In genomic region chr6:59249675-59250074, GRCm38 (mm10) we compare ENCODE assay signal across 8 mouse cellular contexts. TPM values are rescaled to one million over a fixed set of nuclear protein-coding genes. Genes with fewer than 3 reads are reported as not detected.
DNase-seq lines count a peak whose midpoint lies in the region; ATAC-seq lines count a peak whose summit lies in the region.

No protein-coding gene starts in this region.

- peak; percentile 52 for DNase-seq in hindbrain, embryonic 11.5 days (ENCODE audit: low spot score)
- DNase-seq in CD4-positive helper T cell, adult 2 months (ENCODE audit: low read depth, low spot score) = peak; percentile 73
- peak; percentile 59 for DNase-seq in ZHBTc4 (ENCODE audit: low read depth, low spot score)
- peak; percentile 17 for DNase-seq in embryo, embryonic 9.5 days (ENCODE audit: extremely low spot score)
- peak; percentile 22 for DNase-seq in layer of hippocampus, adult 9-11 months
- DNase-seq in spleen, adult 12 weeks (ENCODE audit: low spot score) = no peak

- no peaks in the 10 kb centered on the region for H3K27me3 ChIP-seq in hindbrain, embryonic 11.5 days (ENCODE audit: control insufficient read depth, insufficient read depth, low read length)
- no peaks in the 10 kb centered on the region for H3K27me3 ChIP-seq in hindbrain, embryonic 13.5 days

- no peaks in the 10 kb centered on the region for H3K4me1 ChIP-seq in hindbrain, embryonic 11.5 days (replicated peaks; ENCODE audit: control insufficient read depth, insufficient read depth, low read length)
- H3K4me1 ChIP-seq in hindbrain, embryonic 13.5 days (replicated peaks) = no peaks in the 10 kb centered on the region

- H3K9me3 ChIP-seq in hindbrain, embryonic 11.5 days (ENCODE audit: control insufficient read depth, low read length) = no peaks in the 10 kb centered on the region
- no peaks in the 10 kb centered on the region for H3K9me3 ChIP-seq in hindbrain, embryonic 13.5 days

- H3K27ac ChIP-seq in hindbrain, embryonic 11.5 days (ENCODE audit: low read depth, low read length) = no peak overlapping the region
- H3K27ac ChIP-seq in hindbrain, embryonic 13.5 days = no peak overlapping the region

- no peaks in the 10 kb centered on the region for H3K36me3 ChIP-seq in hindbrain, embryonic 11.5 days (ENCODE audit: control insufficient read depth, insufficient read depth, low read length)
- no peaks in the 10 kb centered on the region for H3K36me3 ChIP-seq in hindbrain, embryonic 13.5 days

- no peak overlapping the region for H3K9ac ChIP-seq in hindbrain, embryonic 11.5 days (ENCODE audit: low read depth, low read length)
- no peak overlapping the region for H3K9ac ChIP-seq in hindbrain, embryonic 13.5 days

- ATAC-seq in hindbrain, embryonic 11.5 days (ENCODE audit: low FRiP score) = no peak
- no peak for ATAC-seq in hindbrain, embryonic 13.5 days (ENCODE audit: low FRiP score)
- ATAC-seq in megakaryocyte-erythroid progenitor cell, adult 5-6 weeks (replicated peaks; ENCODE audit: low FRiP score, low TSS enrichment, poor library complexity, severe bottlenecking) = 0 out of 2 replicates have a peak, but pooled peaks have one; percentile 37

- 44% methylated on average over 2 of the region's 2 CpGs for WGBS in hindbrain, embryonic 11.5 days
- WGBS in hindbrain, embryonic 13.5 days = 41% methylated on average over 2 of the region's 2 CpGs

- no peak overlapping the region for H3K4me3 ChIP-seq in hindbrain, embryonic 11.5 days (ENCODE audit: low read depth, low read length)
- no peak overlapping the region for H3K4me3 ChIP-seq in hindbrain, embryonic 13.5 days

- H3K4me2 ChIP-seq in hindbrain, embryonic 11.5 days (replicated peaks; ENCODE audit: low read depth, low read length) = no peak overlapping the region
- H3K4me2 ChIP-seq in hindbrain, embryonic 13.5 days = no peak overlapping the region

RNA-seq across cellular contexts. Expression of gene Tigd2, which starts 41.0 kb away (rescaled TPM):
- 10.2 and 13.2 TPM in 2 replicates for polyA plus RNA-seq in hindbrain, embryonic 11.5 days (2014; fragmentation: Nextera tagmentation; extraction: Ambion mirVana)
- 11.0 and 11.1 TPM in 2 replicates for polyA plus RNA-seq in hindbrain, embryonic 13.5 days (2015; fragmentation: Nextera tagmentation; extraction: Ambion mirVana)
- 5.0 and 13.9 TPM in 2 replicates for total RNA-seq in megakaryocyte-erythroid progenitor cell, adult 5-6 weeks (2014; fragmentation: Nextera tagmentation)
- total RNA-seq in megakaryocyte-erythroid progenitor cell, adult 5-6 weeks (2017) = 14.3 and 26.2 TPM in 2 replicates
